Mouse (Mus musculus) brain, adult 2 months (tissue): ENCODE measurements around the gene Sp9.

Experiments used
- DNase-seq: peaks from one replicate; pipeline ENCODE4 v3.0.0; 2011; ENCODE audit warnings: low read depth, low spot score

The Sp9 gene

GRCm38 (mm10) chr2:73312152-73313116, 40.7 kb downstream of the Sp9 start, which contains the start of the genes Scrn3 and Cir1:
TSS of gene Scrn3 (plus strand) at chr2:73312601.
TSS of gene Cir1 (minus strand) at chr2:73312701.
- DNase-seq = peak; percentile 99

- peak; percentile 37 for DNase-seq
Measured at GRCm38 (mm10) chr2:73313117-73313501, 41.4 kb downstream of the Sp9 start.

DNA sequence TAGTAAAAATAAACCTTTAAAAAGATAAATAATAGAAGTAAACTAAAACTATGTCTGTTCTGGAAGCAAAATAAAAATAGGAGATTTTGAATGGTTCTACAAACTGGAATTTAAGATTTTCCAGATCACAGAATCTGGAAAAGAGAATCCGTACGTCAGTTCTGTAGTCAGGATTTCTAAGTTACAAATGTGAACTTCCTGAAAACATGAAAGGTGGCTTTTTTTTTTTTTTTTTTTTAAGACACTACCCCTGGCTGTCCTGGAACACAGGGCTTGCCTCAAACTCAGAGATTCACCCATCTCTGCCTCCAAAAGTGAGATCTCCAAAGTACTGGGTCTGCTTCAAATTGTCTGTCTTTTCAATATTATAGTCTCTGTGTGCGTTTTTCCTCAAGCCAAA, 42.6 kb downstream of the Sp9 start:
- DNase-seq = no peak

DNA sequence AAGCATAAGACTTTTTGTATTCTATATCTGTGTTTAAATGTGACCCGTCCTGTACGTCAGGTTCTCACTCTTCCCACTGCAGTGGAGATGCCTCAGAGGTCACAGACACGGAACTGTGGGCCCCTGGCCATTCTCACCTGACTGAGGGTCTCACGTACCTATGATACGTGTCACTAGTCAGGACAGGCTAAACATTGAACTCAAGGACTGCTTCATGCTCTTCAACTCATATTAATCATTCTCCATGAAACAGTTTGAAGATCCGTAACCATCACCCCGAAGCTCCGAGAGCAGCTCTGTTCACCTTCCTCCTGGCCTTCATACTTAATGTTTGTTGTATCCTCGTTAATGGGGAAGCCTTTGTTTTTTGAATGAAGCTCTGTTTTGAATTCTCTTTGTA, 45.7 kb downstream of the Sp9 start:
- DNase-seq = no peak

GRCm38 (mm10) chr2:73319218-73319617, 47.5 kb downstream of the Sp9 start:
- DNase-seq = no peak

DNA sequence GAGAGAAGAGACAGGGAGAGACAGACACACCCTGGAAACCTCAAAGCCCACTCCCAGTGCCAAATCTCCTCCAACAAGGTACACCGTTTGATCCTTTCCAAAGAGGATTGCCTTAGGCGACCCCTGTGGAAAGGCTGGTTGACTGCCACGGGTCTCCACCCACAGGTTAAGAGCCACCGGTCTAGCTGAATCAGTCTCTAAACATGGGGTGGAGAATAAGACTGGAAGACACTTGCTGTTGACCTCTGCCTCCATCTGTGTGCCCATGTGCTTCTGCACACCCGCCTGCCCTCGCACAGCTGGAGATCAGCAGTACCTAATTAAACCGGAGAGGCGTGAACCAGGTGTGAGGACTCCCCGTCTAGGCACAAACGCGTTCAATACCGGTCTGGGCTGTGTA, 51.3 kb downstream of the Sp9 start:
- no peak for DNase-seq

GRCm38 (mm10) chr2:73325871-73326270, 54.1 kb downstream of the Sp9 start:
- no peak for DNase-seq
